23 mouse cellular contexts compared by ENCODE assay signal in genomic region chr2:121705756-121706155, GRCm38 (mm10).
DNase-seq lines count a peak whose midpoint lies in the region; ATAC-seq lines count a peak whose summit lies in the region.
"Had no signal": no experiment of that assay in that cellular context is flagged by ENCODE, and none has a peak within 500 bp of the region (broad histone marks: within the 10 kb centered on the region; RNA-seq: fewer than 3 reads in every experiment).

No protein-coding gene starts in this region.

- no peak overlapping the region for H3K4me3 ChIP-seq in forebrain, embryonic 15.5 days
- H3K4me3 ChIP-seq in forebrain, embryonic 14.5 days (ENCODE audit: low read depth, low read length): no peak overlapping the region
- H3K4me3 ChIP-seq in hindbrain, embryonic 14.5 days (replicated peaks; ENCODE audit: low read length): no peak overlapping the region
- no peak overlapping the region for H3K4me3 ChIP-seq in hindbrain, embryonic 12.5 days
- H3K4me3 ChIP-seq in midbrain, embryonic 11.5 days (ENCODE audit: low read depth, low read length): no peak overlapping the region
- no peak overlapping the region for H3K4me3 ChIP-seq in midbrain, embryonic 16.5 days (ENCODE audit: low read depth, low read length)
- H3K4me3 ChIP-seq: erythroblast, embryonic 14.5 days; heart, embryonic 15.5 days; left cerebral cortex, adult 2 months; liver, embryonic 12.5 days had no signal

- no peaks in the 10 kb centered on the region for H3K36me3 ChIP-seq in forebrain, embryonic 15.5 days
- H3K36me3 ChIP-seq in forebrain, embryonic 14.5 days (ENCODE audit: control insufficient read depth, insufficient read depth, low read length): no peaks in the 10 kb centered on the region
- H3K36me3 ChIP-seq in hindbrain, embryonic 14.5 days (replicated peaks; ENCODE audit: control insufficient read depth, insufficient read depth): no peaks in the 10 kb centered on the region
- no peaks in the 10 kb centered on the region for H3K36me3 ChIP-seq in hindbrain, embryonic 12.5 days
- H3K36me3 ChIP-seq in midbrain, embryonic 11.5 days (ENCODE audit: control insufficient read depth, insufficient read depth, low read length): no peaks in the 10 kb centered on the region
- no peaks in the 10 kb centered on the region for H3K36me3 ChIP-seq in midbrain, embryonic 16.5 days (ENCODE audit: control insufficient read depth, insufficient read depth, low read length)
- H3K36me3 ChIP-seq: G1E; heart, embryonic 15.5 days; liver, embryonic 12.5 days had no signal

- 30% methylated on average over 2 of the region's 2 CpGs for WGBS in forebrain, embryonic 15.5 days
- 31% methylated on average over 2 of the region's 2 CpGs for WGBS in forebrain, embryonic 14.5 days
- WGBS in hindbrain, embryonic 14.5 days: 40% methylated on average over 2 of the region's 2 CpGs
- WGBS in hindbrain, embryonic 12.5 days: 62% methylated on average over 2 of the region's 2 CpGs
- WGBS in midbrain, embryonic 11.5 days: 72% methylated on average over 2 of the region's 2 CpGs
- WGBS in midbrain, embryonic 16.5 days: 43% methylated on average over 2 of the region's 2 CpGs

- H3K4me1 ChIP-seq in forebrain, embryonic 15.5 days: peaks cover 7% of the 10 kb centered on the region; the same call in 1 of the 2 replicates
- H3K4me1 ChIP-seq in forebrain, embryonic 14.5 days (ENCODE audit: control insufficient read depth, insufficient read depth, low read length): no peaks in the 10 kb centered on the region
- H3K4me1 ChIP-seq in hindbrain, embryonic 14.5 days (replicated peaks; ENCODE audit: control insufficient read depth, insufficient read depth, low read length): 0 out of 2 replicates have a peak, but pooled peaks cover 6% of the 10 kb centered on the region
- no peaks in the 10 kb centered on the region for H3K4me1 ChIP-seq in hindbrain, embryonic 12.5 days
- H3K4me1 ChIP-seq in midbrain, embryonic 11.5 days (ENCODE audit: control insufficient read depth, insufficient read depth, low read length): no peaks in the 10 kb centered on the region
- H3K4me1 ChIP-seq in midbrain, embryonic 16.5 days (ENCODE audit: control insufficient read depth, insufficient read depth, low read length): peaks cover 5% of the 10 kb centered on the region; the same call in 1 of the 2 replicates
- H3K4me1 ChIP-seq: heart, embryonic 15.5 days; liver, embryonic 12.5 days had no signal

- ATAC-seq in forebrain, embryonic 15.5 days (replicated peaks): no peak
- ATAC-seq in forebrain, embryonic 14.5 days: no peak
- no peak for ATAC-seq in hindbrain, embryonic 14.5 days (ENCODE audit: low FRiP score)
- no peak for ATAC-seq in hindbrain, embryonic 12.5 days (ENCODE audit: low FRiP score)
- ATAC-seq in midbrain, embryonic 11.5 days (ENCODE audit: low FRiP score): no peak
- ATAC-seq in midbrain, embryonic 16.5 days: no peak
- ATAC-seq: intestine, postnatal 0 days; liver, embryonic 12.5 days; liver, postnatal 0 days had no signal

- H3K9me3 ChIP-seq in forebrain, embryonic 15.5 days: no peaks in the 10 kb centered on the region
- no peaks in the 10 kb centered on the region for H3K9me3 ChIP-seq in forebrain, embryonic 14.5 days (replicated peaks; ENCODE audit: control insufficient read depth, low read length)
- H3K9me3 ChIP-seq in hindbrain, embryonic 14.5 days (ENCODE audit: control insufficient read depth, low read length): no peaks in the 10 kb centered on the region
- H3K9me3 ChIP-seq in hindbrain, embryonic 12.5 days (replicated peaks): no peaks in the 10 kb centered on the region
- H3K9me3 ChIP-seq in midbrain, embryonic 11.5 days (ENCODE audit: control insufficient read depth, low read length): no peaks in the 10 kb centered on the region
- H3K9me3 ChIP-seq in midbrain, embryonic 16.5 days (replicated peaks; ENCODE audit: control insufficient read depth, low read length, poor library complexity, severe bottlenecking): no peaks in the 10 kb centered on the region
- H3K9me3 ChIP-seq: G1E; heart, embryonic 15.5 days; liver, embryonic 12.5 days had no signal

- no peak overlapping the region for H3K9ac ChIP-seq in forebrain, embryonic 15.5 days (replicated peaks)
- no peak overlapping the region for H3K9ac ChIP-seq in forebrain, embryonic 14.5 days (ENCODE audit: low read length)
- no peak overlapping the region for H3K9ac ChIP-seq in hindbrain, embryonic 14.5 days
- H3K9ac ChIP-seq in hindbrain, embryonic 12.5 days: no peak overlapping the region
- H3K9ac ChIP-seq in midbrain, embryonic 11.5 days (ENCODE audit: low read length): no peak overlapping the region
- no peak overlapping the region for H3K9ac ChIP-seq in midbrain, embryonic 16.5 days (ENCODE audit: low read depth, low read length)
- H3K9ac ChIP-seq: heart, embryonic 15.5 days; liver, embryonic 12.5 days; liver, postnatal 0 days had no signal

- no peak overlapping the region for H3K4me2 ChIP-seq in forebrain, embryonic 15.5 days (replicated peaks)
- H3K4me2 ChIP-seq in forebrain, embryonic 14.5 days (ENCODE audit: low read length): no peak overlapping the region
- no peak overlapping the region for H3K4me2 ChIP-seq in hindbrain, embryonic 14.5 days (replicated peaks)
- no peak overlapping the region for H3K4me2 ChIP-seq in hindbrain, embryonic 12.5 days (replicated peaks)
- no peak overlapping the region for H3K4me2 ChIP-seq in midbrain, embryonic 11.5 days
- H3K4me2 ChIP-seq in midbrain, embryonic 16.5 days (ENCODE audit: low read length): no peak overlapping the region
- H3K4me2 ChIP-seq: heart, embryonic 15.5 days; liver, embryonic 12.5 days had no signal

- H3K27ac ChIP-seq in forebrain, embryonic 15.5 days (replicated peaks): peak overlapping the region; percentile 8; the same call in 1 of the 2 replicates
- no peak overlapping the region for H3K27ac ChIP-seq in forebrain, embryonic 14.5 days (ENCODE audit: low read depth, low read length)
- H3K27ac ChIP-seq in hindbrain, embryonic 14.5 days: peak overlapping the region; percentile 51
- no peak overlapping the region for H3K27ac ChIP-seq in hindbrain, embryonic 12.5 days
- H3K27ac ChIP-seq in midbrain, embryonic 11.5 days (ENCODE audit: low read depth, low read length): no peak overlapping the region
- H3K27ac ChIP-seq in midbrain, embryonic 16.5 days (ENCODE audit: low read length): no peak overlapping the region
- H3K27ac ChIP-seq: heart, embryonic 15.5 days; left cerebral cortex, adult 2 months; liver, embryonic 12.5 days had no signal

- H3K27me3 ChIP-seq in forebrain, embryonic 15.5 days: no peaks in the 10 kb centered on the region
- H3K27me3 ChIP-seq in forebrain, embryonic 14.5 days (replicated peaks; ENCODE audit: control insufficient read depth, insufficient read depth, low read length): no peaks in the 10 kb centered on the region
- H3K27me3 ChIP-seq in hindbrain, embryonic 14.5 days (ENCODE audit: control insufficient read depth, insufficient read depth, low read length): no peaks in the 10 kb centered on the region
- no peaks in the 10 kb centered on the region for H3K27me3 ChIP-seq in hindbrain, embryonic 12.5 days
- no peaks in the 10 kb centered on the region for H3K27me3 ChIP-seq in midbrain, embryonic 11.5 days (ENCODE audit: control insufficient read depth, insufficient read depth, low read length)
- H3K27me3 ChIP-seq in midbrain, embryonic 16.5 days (ENCODE audit: control insufficient read depth, insufficient read depth, low read depth, low read length): no peaks in the 10 kb centered on the region
- H3K27me3 ChIP-seq: heart, embryonic 15.5 days; liver, embryonic 12.5 days had no signal

- no peak for DNase-seq in forebrain, embryonic 14.5 days (ENCODE audit: low spot score)
- DNase-seq in hindbrain, embryonic 14.5 days (ENCODE audit: low spot score): no peak
- DNase-seq in midbrain, embryonic 11.5 days (ENCODE audit: low spot score, missing footprints): peak; percentile 49
- peak; percentile 35 for DNase-seq in retina, embryonic 14.5 days (ENCODE audit: low spot score)
- DNase-seq in kidney, adult 11 months: no peak
- DNase-seq: adrenal gland, adult 8-10 months; cerebellum, adult 11 months; cerebellum, adult 9-10 months; gastrocnemius, postnatal 10 days; kidney, postnatal 14 days; liver, postnatal 0 days; lung, postnatal 36 days; spleen, adult 18-20 months; thymus, postnatal 14 days had no signal

Comparison
In these comparisons a context has a peak if more than half of its experiments do, and no peak if none do; other contexts are left out.
1. H3K27ac ChIP-seq: peak in forebrain, embryonic 15.5 days (single experiment) and hindbrain, embryonic 14.5 days (single experiment); none in forebrain, embryonic 14.5 days (single experiment), hindbrain, embryonic 12.5 days (single experiment), midbrain, embryonic 11.5 days (single experiment) and midbrain, embryonic 16.5 days (single experiment).
2. DNase-seq: peak in midbrain, embryonic 11.5 days (single experiment) and retina, embryonic 14.5 days (single experiment); none in forebrain, embryonic 14.5 days (single experiment), hindbrain, embryonic 14.5 days (single experiment) and kidney, adult 11 months (single experiment).